Mouse (Mus musculus) forebrain, embryonic 13.5 days (tissue): Measurements from ENCODE around the gene Htra1. TPM values are rescaled to one million over a fixed set of nuclear protein-coding genes. Genes with fewer than 3 reads are reported as not detected.

Source experiments
- ATAC-seq: fragments of 200-750 bp; cut with Nextera tagmentation; 2 replicates; pipeline ENCODE4 v1.8.0; 2017
- H3K27ac ChIP-seq: fragments of 300-500 bp; sonication (generic); 2 replicates; pipeline ENCODE4 v1.5.1; 2015; ENCODE audit warnings: inconsistent platforms, mild to moderate bottlenecking, moderate library complexity
- H3K27me3 ChIP-seq: fragments of 300-500 bp; sonication (generic); 2 replicates; pipeline ENCODE4 v1.6.1; 2015; ENCODE audit warnings: mild to moderate bottlenecking, inconsistent platforms
- H3K36me3 ChIP-seq: fragments of 300-500 bp; sonication (generic); 2 replicates; pipeline ENCODE4 v1.6.1; 2015; ENCODE audit warnings: mild to moderate bottlenecking, inconsistent platforms; ENCODE audit not compliant: poor library complexity, severe bottlenecking
- H3K4me1 ChIP-seq: fragments of 300-500 bp; sonication (generic); 2 replicates; pipeline ENCODE4 v1.6.1; 2015; ENCODE audit warnings: inconsistent platforms
- H3K4me2 ChIP-seq: fragments of 300-500 bp; sonication (generic); 2 replicates; pipeline ENCODE4 v1.6.1; 2015; ENCODE audit warnings: inconsistent platforms, mild to moderate bottlenecking, moderate library complexity
- H3K4me3 ChIP-seq: fragments of 300-500 bp; sonication (generic); 2 replicates; pipeline ENCODE4 v1.5.1; 2015; ENCODE audit warnings: mild to moderate bottlenecking, inconsistent platforms
- H3K9ac ChIP-seq: fragments of 300-500 bp; sonication (generic); 2 replicates; pipeline ENCODE4 v1.6.1; 2015; ENCODE audit warnings: mild to moderate bottlenecking, inconsistent platforms
- H3K9me3 ChIP-seq: fragments of 300-500 bp; sonication (generic); replicated peaks from 2 replicates; pipeline ENCODE4 v1.6.1; 2016; ENCODE audit warnings: inconsistent platforms
- WGBS: fragments of 180-500 bp; shearing (Covaris S2); methylation state at CpG from one replicate; pipeline ENCODE4 v1.1.7; 2015; 5-methylcytosine and 5-hydroxymethylcytosine counted together
- polyA plus RNA-seq: library from polyadenylated mRNA; unstranded; fragments of >200 nt; fragmentation: Nextera tagmentation; extraction: Ambion mirVana; gene quantifications from 2 replicates; pipeline ENCODE4 v1.2.1, GENCODE M21; 2015

The Htra1 gene
- polyA plus RNA-seq, 1 experiment from 2014 or later, result 9.7 TPM

GRCm38 (mm10) chr7:130969507-130969906 is 33.6 kb downstream of the Htra1 start:
- H3K36me3 ChIP-seq, result no peaks in the 10 kb centered on the region
- no peak overlapping the region for H3K4me3 ChIP-seq
- peaks cover 12% of the 10 kb centered on the region for H3K4me1 ChIP-seq
- H3K9ac ChIP-seq, result no peak overlapping the region
- H3K27ac ChIP-seq, result no peak overlapping the region
- H3K4me2 ChIP-seq, result no peak overlapping the region
- no peaks in the 10 kb centered on the region for H3K27me3 ChIP-seq
- ATAC-seq, result no peak
- 75% methylated on average over 3 of the region's 3 CpGs for WGBS
- H3K9me3 ChIP-seq, result no peaks in the 10 kb centered on the region

DNA sequence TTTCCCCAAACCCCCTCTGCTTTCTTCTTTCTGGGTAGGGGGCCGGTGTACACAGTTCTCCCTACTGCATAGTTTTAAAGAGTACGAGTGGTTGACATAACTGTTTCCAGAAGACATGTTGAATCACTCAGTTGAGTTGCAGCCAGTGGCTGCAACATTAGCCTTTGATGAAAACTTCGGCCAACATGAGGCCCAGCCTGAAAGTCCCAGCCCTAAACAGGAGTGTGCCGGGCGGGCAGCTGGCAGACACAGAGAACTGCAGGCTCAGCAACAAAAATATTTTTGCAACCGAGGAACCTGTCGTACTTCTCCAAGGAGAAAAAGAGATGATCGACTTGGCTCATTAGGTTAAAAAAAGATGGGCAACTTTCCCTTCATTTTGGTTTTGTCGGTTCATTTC is 36.9 kb downstream of the Htra1 start:
- WGBS, result 92% methylated on average over 9 of the region's 9 CpGs
- no peak for ATAC-seq

GRCm38 (mm10) chr7:130976305-130976935 is 40.5 kb downstream of the Htra1 start:
- Histone ChIP-seq H3K27me3 (no peaks in the 10 kb centered on the region), H3K4me3 (no peak overlapping the region), H3K9me3 (no peaks in the 10 kb centered on the region), H3K9ac (no peak overlapping the region), H3K4me2 (no peak overlapping the region), H3K27ac (peak overlapping the region; percentile 22; the same call in 1 of the 2 replicates), H3K4me1 (peaks cover 33% of the 10 kb centered on the region), H3K36me3 (no peaks in the 10 kb centered on the region)
- ATAC-seq, result peak; percentile 57
- 54% methylated on average over 13 of the region's 13 CpGs for WGBS

More for the DNA sequence above, 36.9 kb downstream of the Htra1 start:
- no peak overlapping the region for H3K27ac ChIP-seq
- H3K27me3 ChIP-seq, result no peaks in the 10 kb centered on the region
- no peaks in the 10 kb centered on the region for H3K36me3 ChIP-seq
- no peak overlapping the region for H3K4me3 ChIP-seq
- peaks cover 16% of the 10 kb centered on the region for H3K4me1 ChIP-seq
- no peak overlapping the region for H3K4me2 ChIP-seq
- no peak overlapping the region for H3K9ac ChIP-seq
- no peaks in the 10 kb centered on the region for H3K9me3 ChIP-seq

DNA sequence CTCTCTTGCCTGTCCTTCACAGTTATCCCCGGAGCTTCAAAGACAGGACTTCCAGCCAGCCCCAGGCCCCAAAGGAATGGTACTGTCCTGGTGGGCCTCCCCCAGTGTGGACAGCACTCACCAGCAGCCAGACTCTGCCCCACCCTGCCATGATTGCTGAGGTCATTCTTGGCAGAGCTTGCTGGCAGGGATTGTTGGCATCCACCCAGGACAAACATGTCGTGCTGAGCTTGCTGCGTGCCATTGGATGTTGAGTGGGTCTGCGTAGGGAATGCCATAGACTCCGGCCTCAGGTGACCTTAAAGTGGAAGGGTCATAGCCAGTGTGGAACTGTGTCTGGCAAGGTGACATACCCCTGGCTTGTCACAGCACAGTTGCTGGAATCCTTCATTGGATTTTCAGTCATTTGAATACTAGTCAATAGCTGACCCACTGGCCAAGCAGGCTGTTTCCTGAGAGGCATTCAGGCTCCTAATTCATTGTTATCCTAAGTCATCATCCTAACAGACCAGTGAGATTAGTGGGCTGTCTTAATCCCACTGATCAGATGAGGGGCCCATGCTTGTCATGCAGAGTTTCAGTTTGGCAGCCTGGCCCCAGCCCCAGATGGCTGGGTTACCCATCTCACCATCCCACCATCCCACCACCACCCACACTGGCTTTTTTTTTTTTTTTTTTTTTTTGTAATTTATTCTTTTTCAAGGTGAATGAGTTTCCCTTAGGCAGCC is 42.0 kb downstream of the Htra1 start:
- WGBS, result 30% methylated on average over 5 of the region's 5 CpGs
- Histone ChIP-seq H3K4me1 (peaks cover 40% of the 10 kb centered on the region), H3K27ac (peak overlapping the region; percentile 57; the same call in 1 of the 2 replicates), H3K27me3 (no peaks in the 10 kb centered on the region), H3K36me3 (no peaks in the 10 kb centered on the region), H3K9me3 (no peaks in the 10 kb centered on the region), H3K4me3 (no peak overlapping the region), H3K4me2 (no peak overlapping the region), H3K9ac (no peak overlapping the region)
- peak; percentile 86 for ATAC-seq

GRCm38 (mm10) chr7:130978545-130978944 is 42.6 kb downstream of the Htra1 start:
- 85% methylated on average over 1 of the region's 1 CpGs for WGBS
- H3K27ac ChIP-seq, result no peak overlapping the region
- no peak for ATAC-seq
- no peaks in the 10 kb centered on the region for H3K36me3 ChIP-seq
- no peaks in the 10 kb centered on the region for H3K27me3 ChIP-seq
- H3K9ac ChIP-seq, result no peak overlapping the region
- peaks cover 40% of the 10 kb centered on the region for H3K4me1 ChIP-seq
- H3K4me2 ChIP-seq, result no peak overlapping the region
- H3K9me3 ChIP-seq, result no peaks in the 10 kb centered on the region
- no peak overlapping the region for H3K4me3 ChIP-seq

DNA sequence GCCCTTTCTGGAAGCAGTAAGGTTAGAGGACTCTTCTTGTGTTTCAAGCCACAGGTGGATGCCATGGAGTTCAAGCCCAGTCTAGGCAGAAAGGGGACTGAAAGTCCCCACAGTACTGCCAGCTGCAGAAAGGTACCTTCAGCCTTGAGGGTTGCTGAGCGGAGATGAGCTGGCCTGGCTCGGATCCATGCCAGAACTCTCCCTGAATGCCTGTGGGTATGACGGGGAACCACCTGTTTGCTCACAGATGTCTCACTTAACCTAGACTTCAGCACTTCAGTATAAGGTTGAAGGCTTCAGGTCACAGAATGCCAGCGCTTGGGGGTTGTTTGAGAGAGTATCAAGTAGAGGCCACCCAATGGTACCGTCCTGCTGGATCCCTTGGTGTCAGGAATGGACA is 44.2 kb downstream of the Htra1 start:
- Histone ChIP-seq H3K27ac (no peak overlapping the region), H3K4me3 (no peak overlapping the region), H3K36me3 (no peaks in the 10 kb centered on the region), H3K4me1 (peaks cover 40% of the 10 kb centered on the region), H3K27me3 (no peaks in the 10 kb centered on the region), H3K9ac (no peak overlapping the region), H3K4me2 (no peak overlapping the region), H3K9me3 (no peaks in the 10 kb centered on the region)
- WGBS, result 92% methylated on average over 5 of the region's 5 CpGs
- ATAC-seq, result no peak

GRCm38 (mm10) chr7:130982371-130982770 is 46.5 kb downstream of the Htra1 start:
- Histone ChIP-seq H3K4me3 (no peak overlapping the region), H3K4me1 (peaks cover 28% of the 10 kb centered on the region), H3K36me3 (no peaks in the 10 kb centered on the region), H3K27me3 (no peaks in the 10 kb centered on the region), H3K4me2 (no peak overlapping the region), H3K9me3 (no peaks in the 10 kb centered on the region), H3K9ac (no peak overlapping the region), H3K27ac (no peak overlapping the region)
- no peak for ATAC-seq
- WGBS, result 32% methylated on average over 4 of the region's 4 CpGs

DNA sequence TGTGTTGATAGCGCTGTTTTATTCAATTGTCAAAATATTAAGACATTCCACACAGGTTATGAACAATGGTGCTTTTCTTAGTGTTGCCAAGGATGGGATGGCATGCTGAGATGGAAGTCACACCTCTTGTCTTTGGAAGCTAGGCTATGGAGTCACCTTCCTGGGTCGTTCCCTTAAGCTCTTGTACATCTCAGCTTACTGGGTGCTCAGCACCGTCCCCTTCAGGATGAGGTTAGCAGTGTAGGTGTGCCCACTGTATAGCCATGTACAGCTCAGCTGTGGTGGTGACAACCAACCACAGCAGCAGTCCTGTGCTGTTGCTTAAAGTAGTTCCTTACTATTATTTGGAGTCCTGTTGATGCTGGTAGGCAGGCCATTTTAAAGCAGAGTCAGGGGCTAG is 47.0 kb downstream of the Htra1 start:
- Histone ChIP-seq H3K27me3 (no peaks in the 10 kb centered on the region), H3K9ac (no peak overlapping the region), H3K4me3 (no peak overlapping the region), H3K4me2 (no peak overlapping the region), H3K36me3 (no peaks in the 10 kb centered on the region), H3K4me1 (peaks cover 23% of the 10 kb centered on the region), H3K27ac (no peak overlapping the region), H3K9me3 (no peaks in the 10 kb centered on the region)
- WGBS, result 53% methylated on average over 3 of the region's 3 CpGs
- no peak for ATAC-seq

GRCm38 (mm10) chr7:130984294-130984693 is 48.4 kb downstream of the Htra1 start:
- no peak overlapping the region for H3K9ac ChIP-seq
- peaks cover 12% of the 10 kb centered on the region; the same call in 1 of the 2 replicates for H3K4me1 ChIP-seq
- H3K27me3 ChIP-seq, result no peaks in the 10 kb centered on the region
- H3K27ac ChIP-seq, result no peak overlapping the region
- H3K4me2 ChIP-seq, result no peak overlapping the region
- WGBS, result 90% methylated on average over 7 of the region's 7 CpGs
- no peaks in the 10 kb centered on the region for H3K9me3 ChIP-seq
- H3K4me3 ChIP-seq, result no peak overlapping the region
- no peaks in the 10 kb centered on the region for H3K36me3 ChIP-seq
- ATAC-seq, result no peak

DNA sequence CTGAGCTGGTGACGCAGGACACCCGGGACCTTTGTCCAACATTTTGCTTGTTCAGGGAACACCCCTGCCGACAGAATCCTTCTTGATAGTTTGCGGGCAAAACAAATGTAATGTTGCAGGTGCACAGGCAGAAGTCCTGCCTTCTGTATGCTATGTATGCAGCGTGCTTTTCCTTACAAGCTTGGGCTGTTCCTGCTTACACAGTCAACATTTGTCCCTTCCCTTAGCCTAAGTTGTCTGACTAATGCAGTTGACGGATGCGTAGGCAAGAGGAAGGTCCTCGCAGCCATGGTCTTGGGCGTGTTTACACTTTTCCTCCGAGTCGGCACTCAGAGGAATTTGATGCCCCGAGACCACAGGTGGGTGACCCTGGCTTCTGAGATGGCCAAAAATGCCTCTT is 49.3 kb downstream of the Htra1 start:
- ATAC-seq, result no peak
- no peak overlapping the region for H3K9ac ChIP-seq
- no peaks in the 10 kb centered on the region for H3K27me3 ChIP-seq
- H3K27ac ChIP-seq, result no peak overlapping the region
- H3K4me3 ChIP-seq, result no peak overlapping the region
- H3K36me3 ChIP-seq, result no peaks in the 10 kb centered on the region
- H3K9me3 ChIP-seq, result no peaks in the 10 kb centered on the region
- H3K4me2 ChIP-seq, result no peak overlapping the region
- 93% methylated on average over 12 of the region's 12 CpGs for WGBS
- H3K4me1 ChIP-seq, result peaks cover 10% of the 10 kb centered on the region; the same call in 1 of the 2 replicates

GRCm38 (mm10) chr7:130985716-130986115 is 49.8 kb downstream of the Htra1 start:
- no peaks in the 10 kb centered on the region for H3K27me3 ChIP-seq
- no peak overlapping the region for H3K27ac ChIP-seq
- H3K4me1 ChIP-seq, result peaks cover 10% of the 10 kb centered on the region; the same call in 1 of the 2 replicates
- no peaks in the 10 kb centered on the region for H3K36me3 ChIP-seq
- 85% methylated on average over 3 of the region's 3 CpGs for WGBS
- no peak for ATAC-seq
- no peak overlapping the region for H3K4me3 ChIP-seq
- no peak overlapping the region for H3K9ac ChIP-seq
- H3K9me3 ChIP-seq, result no peaks in the 10 kb centered on the region
- H3K4me2 ChIP-seq, result no peak overlapping the region

- 76% methylated on average over 5 of the region's 5 CpGs for WGBS
- H3K36me3 ChIP-seq, result no peaks in the 10 kb centered on the region
- H3K9me3 ChIP-seq, result no peaks in the 10 kb centered on the region
- no peak overlapping the region for H3K27ac ChIP-seq
- H3K9ac ChIP-seq, result no peak overlapping the region
- 0 out of 2 replicates have a peak, but pooled peaks cover 3% of the 10 kb centered on the region for H3K4me1 ChIP-seq
- H3K4me2 ChIP-seq, result no peak overlapping the region
- no peak overlapping the region for H3K4me3 ChIP-seq
- no peak for ATAC-seq
- H3K27me3 ChIP-seq, result no peaks in the 10 kb centered on the region
Measured at GRCm38 (mm10) chr7:130988146-130988545, 52.2 kb downstream of the Htra1 start.
